Mouse (Mus musculus): ENCODE data around the gene Hnrnpa1. TPM values are rescaled to one million over a fixed set of nuclear protein-coding genes. Genes with fewer than 3 reads are reported as not detected.
A peak's percentile ranks its signal among the peaks of the same experiment; 100 is the strongest.
"Not testable (repeated sequence)": the region's sequence is repeated elsewhere in the genome, so short reads cannot be mapped to it uniquely, and the experiment has no call there.

The Hnrnpa1 gene
- polyA plus RNA-seq, 1 experiment: 53.3 TPM

DNA sequence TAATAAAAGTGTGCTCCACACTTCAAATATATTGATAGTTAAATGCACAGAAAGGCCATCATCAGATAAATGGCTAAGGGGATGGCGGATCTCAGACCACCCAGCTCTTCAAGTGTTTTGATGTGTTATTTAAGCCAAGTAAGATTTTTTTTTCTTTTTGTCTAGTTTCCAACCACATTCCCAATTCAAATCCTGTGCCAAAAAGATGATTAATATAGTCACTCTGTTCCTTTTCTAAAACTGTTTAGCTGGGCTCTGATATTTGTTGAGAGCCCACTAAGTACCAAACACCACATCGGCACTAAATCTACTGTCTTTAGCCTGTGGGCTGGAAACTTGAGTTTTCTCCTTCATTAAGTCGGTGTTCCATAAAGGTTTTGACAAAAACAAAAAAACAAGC, 13.2 kb upstream of the Hnrnpa1 start:
- H3K36me3 ChIP-seq (ENCODE audit: control insufficient read depth, insufficient read depth, low read length): no peaks in the 10 kb centered on the region
- TF ChIP-seq CTCF (IDR thresholded peaks at IDR 0.05; ENCODE audit: control insufficient read depth, insufficient read depth, insufficient replicate concordance, low read depth, low read length) (no peak), POLR2A (IDR thresholded peaks at IDR 0.05; ENCODE audit: control insufficient read depth, low read depth, low read length) (no peak)
- peak overlapping the region; percentile 77 for H3K27ac ChIP-seq (ENCODE audit: control insufficient read depth, insufficient read depth, low read depth, low read length)
- no peaks in the 10 kb centered on the region for H3K27me3 ChIP-seq (ENCODE audit: control insufficient read depth, insufficient read depth, low read length)
- H3K4me1 ChIP-seq (ENCODE audit: control insufficient read depth, insufficient read depth, low read length): no peaks in the 10 kb centered on the region
- no peak overlapping the region for H3K4me3 ChIP-seq (ENCODE audit: control insufficient read depth, low read depth, low read length)

DNA sequence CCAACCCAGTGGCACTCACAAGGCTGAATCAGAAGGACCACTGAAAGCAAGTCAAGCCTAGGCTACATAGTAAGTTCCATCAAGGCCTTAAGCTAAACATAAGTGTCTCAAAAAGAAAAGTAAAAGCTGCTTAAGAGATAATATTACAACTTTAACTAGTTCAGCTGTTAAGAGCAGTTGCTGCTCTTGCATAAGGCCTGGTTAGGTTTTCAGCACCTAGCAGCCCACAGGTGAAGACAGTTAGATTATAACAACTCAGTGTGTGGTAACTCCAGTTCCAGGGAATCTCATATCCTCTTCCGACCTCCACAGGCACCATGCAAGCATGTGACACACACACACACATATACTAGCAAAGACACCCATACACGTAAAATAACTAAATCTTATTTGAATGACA, 12.7 kb upstream of the Hnrnpa1 start:
- no peaks in the 10 kb centered on the region for H3K36me3 ChIP-seq (ENCODE audit: control insufficient read depth, insufficient read depth, low read length)
- no peaks in the 10 kb centered on the region for H3K27me3 ChIP-seq (ENCODE audit: control insufficient read depth, insufficient read depth, low read length)
- no peak overlapping the region for H3K4me3 ChIP-seq (ENCODE audit: control insufficient read depth, low read depth, low read length)
- no peaks in the 10 kb centered on the region for H3K4me1 ChIP-seq (ENCODE audit: control insufficient read depth, insufficient read depth, low read length)
- no peak for TF ChIP-seq CTCF (IDR thresholded peaks at IDR 0.05; ENCODE audit: control insufficient read depth, insufficient read depth, insufficient replicate concordance, low read depth, low read length)
- no peak for TF ChIP-seq POLR2A (IDR thresholded peaks at IDR 0.05; ENCODE audit: control insufficient read depth, low read depth, low read length)
- H3K27ac ChIP-seq (ENCODE audit: control insufficient read depth, insufficient read depth, low read depth, low read length): peak overlapping the region; percentile 77

DNA sequence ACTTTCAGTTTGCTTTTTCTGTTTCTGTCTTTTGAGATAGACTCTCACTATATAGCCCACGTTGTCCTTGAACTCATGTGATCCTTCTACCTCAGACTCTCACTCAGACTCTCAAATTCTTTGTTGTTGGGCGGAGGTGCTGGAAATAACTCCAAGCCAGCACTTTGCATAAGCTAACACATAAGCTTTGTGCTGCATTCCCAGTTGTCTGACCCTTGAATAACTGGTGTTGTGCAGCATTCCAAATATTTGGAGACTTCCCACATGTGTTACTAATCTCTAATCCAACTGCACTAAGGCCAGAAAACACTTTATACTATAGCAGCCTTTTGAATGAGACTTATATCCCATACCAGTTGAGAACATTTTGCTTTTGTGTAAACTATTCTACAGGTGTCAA, 11.3 kb upstream of the Hnrnpa1 start:
- Histone ChIP-seq H3K36me3 (ENCODE audit: control insufficient read depth, insufficient read depth, low read length) (no peaks in the 10 kb centered on the region), H3K4me3 (ENCODE audit: control insufficient read depth, low read depth, low read length) (no peak overlapping the region), H3K27me3 (ENCODE audit: control insufficient read depth, insufficient read depth, low read length) (no peaks in the 10 kb centered on the region), H3K4me1 (ENCODE audit: control insufficient read depth, insufficient read depth, low read length) (no peaks in the 10 kb centered on the region), H3K27ac (ENCODE audit: control insufficient read depth, insufficient read depth, low read depth, low read length) (peak overlapping the region; percentile 49; the same call in 1 of the 2 replicates)
- no peak for TF ChIP-seq POLR2A (IDR thresholded peaks at IDR 0.05; ENCODE audit: control insufficient read depth, low read depth, low read length)
- TF ChIP-seq CTCF (IDR thresholded peaks at IDR 0.05; ENCODE audit: control insufficient read depth, insufficient read depth, insufficient replicate concordance, low read depth, low read length): no peak

DNA sequence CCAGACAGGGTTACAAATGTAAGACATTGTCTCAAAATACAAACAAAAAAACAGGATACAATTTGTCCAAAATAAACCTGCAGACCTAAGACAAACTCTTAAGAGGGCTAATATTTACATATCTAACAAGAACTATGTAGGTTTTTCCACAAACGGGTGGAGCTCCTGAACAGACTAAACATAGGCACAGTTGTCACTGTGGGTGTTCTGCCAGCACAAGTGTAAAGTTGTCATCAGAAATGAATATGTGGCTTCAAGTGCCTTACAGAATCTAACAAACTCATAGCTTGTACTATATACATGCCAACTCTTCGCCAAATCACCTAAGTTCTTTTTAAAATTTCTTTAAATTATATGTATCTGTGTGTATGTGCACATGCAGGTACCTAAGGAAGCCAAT, 7.1 kb upstream of the Hnrnpa1 start:
- TF ChIP-seq CTCF (IDR thresholded peaks at IDR 0.05; ENCODE audit: control insufficient read depth, insufficient read depth, insufficient replicate concordance, low read depth, low read length): no peak
- no peak for TF ChIP-seq POLR2A (IDR thresholded peaks at IDR 0.05; ENCODE audit: control insufficient read depth, low read depth, low read length)
- Histone ChIP-seq H3K27me3 (ENCODE audit: control insufficient read depth, insufficient read depth, low read length) (no peaks in the 10 kb centered on the region), H3K4me1 (ENCODE audit: control insufficient read depth, insufficient read depth, low read length) (no peaks in the 10 kb centered on the region), H3K36me3 (ENCODE audit: control insufficient read depth, insufficient read depth, low read length) (no peaks in the 10 kb centered on the region), H3K27ac (ENCODE audit: control insufficient read depth, insufficient read depth, low read depth, low read length) (no peak overlapping the region), H3K4me3 (ENCODE audit: control insufficient read depth, low read depth, low read length) (no peak overlapping the region)

DNA sequence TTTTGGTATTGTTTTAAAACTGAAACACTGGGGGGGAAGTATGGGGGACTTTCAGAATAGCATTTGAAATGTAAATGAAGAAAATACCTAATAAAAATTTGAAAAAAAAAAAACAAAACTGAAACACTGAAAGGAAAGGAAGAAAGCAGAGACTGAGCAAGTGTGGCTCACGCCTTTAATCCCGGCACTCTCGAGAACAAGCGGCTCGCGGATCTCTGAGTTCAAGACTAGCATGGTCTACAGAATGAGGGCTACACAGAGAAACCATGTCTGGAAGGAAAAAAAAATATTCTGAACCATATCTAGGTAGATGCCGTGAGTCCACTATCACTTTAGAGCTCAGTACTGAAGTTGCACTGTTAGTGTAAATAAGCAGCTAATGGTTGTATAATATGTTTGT, 2.9 kb upstream of the Hnrnpa1 start:
- H3K4me1 ChIP-seq (ENCODE audit: control insufficient read depth, insufficient read depth, low read length): no peaks in the 10 kb centered on the region
- H3K36me3 ChIP-seq (ENCODE audit: control insufficient read depth, insufficient read depth, low read length): no peaks in the 10 kb centered on the region; the same call in 1 of the 2 replicates
- H3K27ac ChIP-seq (ENCODE audit: control insufficient read depth, insufficient read depth, low read depth, low read length): no peak overlapping the region
- no peak overlapping the region for H3K4me3 ChIP-seq (ENCODE audit: control insufficient read depth, low read depth, low read length)
- TF ChIP-seq CTCF (IDR thresholded peaks at IDR 0.05; ENCODE audit: control insufficient read depth, insufficient read depth, insufficient replicate concordance, low read depth, low read length): no peak
- TF ChIP-seq POLR2A (IDR thresholded peaks at IDR 0.05; ENCODE audit: control insufficient read depth, low read depth, low read length): no peak
- H3K27me3 ChIP-seq (ENCODE audit: control insufficient read depth, insufficient read depth, low read length): no peaks in the 10 kb centered on the region

DNA sequence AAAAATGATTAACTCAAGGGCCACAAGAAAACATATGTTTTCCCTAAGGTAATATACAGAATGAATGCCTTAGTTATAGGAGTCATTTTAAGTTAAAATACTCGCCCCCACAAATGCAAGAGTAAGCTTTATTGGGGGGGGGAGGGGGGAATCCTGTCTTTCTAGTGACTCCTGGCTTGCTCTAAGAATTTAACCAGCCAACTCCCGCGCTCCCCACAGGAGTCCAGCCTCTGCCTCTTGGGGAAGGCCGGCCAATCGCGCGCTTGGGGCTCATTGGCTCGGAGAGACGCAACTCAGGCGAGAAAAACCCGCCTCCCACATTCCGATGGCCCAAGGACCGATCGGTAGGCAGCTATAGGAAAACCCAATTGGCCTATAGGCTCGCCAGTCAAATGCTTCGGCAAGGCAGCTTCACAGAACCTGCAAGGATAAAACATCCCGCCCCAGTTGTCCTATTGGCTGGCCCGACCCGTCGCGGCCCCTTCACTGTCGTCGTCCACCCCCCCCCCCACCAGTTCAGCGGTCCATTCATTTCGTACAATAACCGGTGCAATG, 1.0 kb upstream of the Hnrnpa1 start:
- peaks cover 2% of the 10 kb centered on the region for H3K36me3 ChIP-seq (ENCODE audit: control insufficient read depth, insufficient read depth, low read length)
- H3K27me3 ChIP-seq (ENCODE audit: control insufficient read depth, insufficient read depth, low read length): no peaks in the 10 kb centered on the region
- H3K4me1 ChIP-seq (ENCODE audit: control insufficient read depth, insufficient read depth, low read length): no peaks in the 10 kb centered on the region
- peak overlapping the region; percentile 99 for H3K4me3 ChIP-seq (ENCODE audit: control insufficient read depth, low read depth, low read length)
- H3K27ac ChIP-seq (ENCODE audit: control insufficient read depth, insufficient read depth, low read depth, low read length): peak overlapping the region; percentile 99
- TF ChIP-seq CTCF (IDR thresholded peaks at IDR 0.05; ENCODE audit: control insufficient read depth, insufficient read depth, insufficient replicate concordance, low read depth, low read length) (no peak), POLR2A (IDR thresholded peaks at IDR 0.05; ENCODE audit: control insufficient read depth, low read depth, low read length) (no peak)

DNA sequence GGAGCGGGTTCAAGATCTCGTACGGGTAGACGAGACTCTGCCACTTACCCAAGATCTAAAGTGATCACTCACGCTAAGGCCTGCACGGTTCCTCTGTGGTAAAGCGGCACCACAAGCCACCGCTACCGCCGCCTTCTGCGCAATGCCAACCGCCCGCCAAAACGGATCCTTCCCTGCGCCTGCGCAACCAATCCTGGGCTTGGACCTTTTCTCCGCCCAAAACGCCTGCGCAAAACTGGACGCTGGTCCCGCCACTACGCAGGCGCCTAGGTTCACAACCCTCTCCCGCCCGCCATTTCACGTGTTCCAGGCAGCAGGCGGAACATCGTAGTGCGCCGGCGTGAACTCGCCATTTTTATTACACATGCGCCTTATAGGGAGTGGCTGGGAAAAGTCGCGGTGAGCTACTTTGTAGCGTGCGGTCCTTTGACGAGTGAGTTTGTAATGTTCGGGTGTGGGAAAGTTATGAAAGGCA, 510 bp upstream of the Hnrnpa1 start, which contains the start of gene Cbx5:
TSS of gene Cbx5 (minus strand) at position 132 of the 475 bp plus-strand sequence.
- peak within 1 kb of the TSS; percentile 99 for H3K27ac ChIP-seq (ENCODE audit: control insufficient read depth, insufficient read depth, low read depth, low read length)
- no peaks in the 10 kb centered on the region for H3K4me1 ChIP-seq (ENCODE audit: control insufficient read depth, insufficient read depth, low read length)
- peaks cover 2% of the 10 kb centered on the region for H3K36me3 ChIP-seq (ENCODE audit: control insufficient read depth, insufficient read depth, low read length)
- TF ChIP-seq POLR2A (IDR thresholded peaks at IDR 0.05; ENCODE audit: control insufficient read depth, low read depth, low read length) (peak; percentile 97), CTCF (IDR thresholded peaks at IDR 0.05; ENCODE audit: control insufficient read depth, insufficient read depth, insufficient replicate concordance, low read depth, low read length) (no peak)
- H3K27me3 ChIP-seq (ENCODE audit: control insufficient read depth, insufficient read depth, low read length): no peaks in the 10 kb centered on the region
- H3K4me3 ChIP-seq (ENCODE audit: control insufficient read depth, low read depth, low read length): peak within 1 kb of the TSS; percentile 99

DNA sequence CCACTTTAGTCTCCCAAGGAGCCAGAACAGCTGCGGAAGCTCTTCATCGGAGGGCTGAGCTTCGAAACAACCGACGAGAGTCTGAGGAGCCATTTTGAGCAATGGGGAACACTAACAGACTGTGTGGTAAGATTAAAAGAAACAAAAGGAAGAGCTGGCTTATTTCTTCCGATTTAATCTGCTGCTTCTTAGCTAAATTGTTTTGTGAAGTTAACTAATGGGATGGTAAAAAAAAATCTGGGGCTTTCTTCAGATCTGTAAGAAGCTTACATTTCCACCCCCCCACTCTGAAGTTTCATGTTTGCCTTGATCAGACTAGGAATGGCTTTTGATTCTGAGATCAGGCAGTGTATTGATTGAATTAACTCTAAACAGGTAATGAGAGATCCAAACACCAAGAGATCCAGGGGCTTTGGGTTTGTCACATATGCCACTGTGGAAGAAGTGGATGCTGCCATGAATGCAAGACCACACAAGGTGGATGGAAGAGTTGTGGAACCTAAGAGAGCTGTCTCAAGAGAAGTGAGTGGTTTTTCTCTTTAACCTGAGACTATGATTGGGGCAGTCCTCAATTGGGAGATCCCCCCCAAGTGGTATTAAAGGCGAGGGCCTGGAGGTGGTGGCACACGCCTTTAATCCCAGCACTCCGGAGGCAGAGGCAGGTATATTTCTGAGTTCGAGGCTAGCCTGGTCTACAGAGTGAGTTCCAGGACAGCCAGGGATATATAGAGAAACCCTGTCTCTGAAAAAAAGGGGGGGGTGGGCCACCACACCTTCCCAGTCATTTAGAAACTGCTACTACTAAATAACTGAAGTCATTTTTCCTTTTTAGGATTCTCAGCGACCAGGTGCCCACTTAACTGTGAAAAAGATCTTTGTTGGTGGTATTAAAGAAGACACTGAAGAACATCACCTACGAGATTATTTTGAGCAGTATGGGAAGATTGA, 1.1 kb downstream of the Hnrnpa1 start:
- not testable (repeated sequence) for H3K27me3 ChIP-seq (ENCODE audit: control insufficient read depth, insufficient read depth, low read length); H3K36me3 ChIP-seq (ENCODE audit: control insufficient read depth, insufficient read depth, low read length); H3K4me1 ChIP-seq (ENCODE audit: control insufficient read depth, insufficient read depth, low read length)
- peak overlapping the region; percentile 99 for H3K4me3 ChIP-seq (ENCODE audit: control insufficient read depth, low read depth, low read length)
- H3K27ac ChIP-seq (ENCODE audit: control insufficient read depth, insufficient read depth, low read depth, low read length): peak overlapping the region; percentile 99

Data from testis, adult 2 months (tissue).